Mouse (Mus musculus): ENCODE results near the gene Sox12.
A peak's percentile ranks its signal among the peaks of the same experiment; 100 is the strongest.
"Not testable (repeated sequence)": the region's sequence is repeated elsewhere in the genome, so short reads cannot be mapped to it uniquely, and the experiment has no call there.

Sox12 gene

DNA sequence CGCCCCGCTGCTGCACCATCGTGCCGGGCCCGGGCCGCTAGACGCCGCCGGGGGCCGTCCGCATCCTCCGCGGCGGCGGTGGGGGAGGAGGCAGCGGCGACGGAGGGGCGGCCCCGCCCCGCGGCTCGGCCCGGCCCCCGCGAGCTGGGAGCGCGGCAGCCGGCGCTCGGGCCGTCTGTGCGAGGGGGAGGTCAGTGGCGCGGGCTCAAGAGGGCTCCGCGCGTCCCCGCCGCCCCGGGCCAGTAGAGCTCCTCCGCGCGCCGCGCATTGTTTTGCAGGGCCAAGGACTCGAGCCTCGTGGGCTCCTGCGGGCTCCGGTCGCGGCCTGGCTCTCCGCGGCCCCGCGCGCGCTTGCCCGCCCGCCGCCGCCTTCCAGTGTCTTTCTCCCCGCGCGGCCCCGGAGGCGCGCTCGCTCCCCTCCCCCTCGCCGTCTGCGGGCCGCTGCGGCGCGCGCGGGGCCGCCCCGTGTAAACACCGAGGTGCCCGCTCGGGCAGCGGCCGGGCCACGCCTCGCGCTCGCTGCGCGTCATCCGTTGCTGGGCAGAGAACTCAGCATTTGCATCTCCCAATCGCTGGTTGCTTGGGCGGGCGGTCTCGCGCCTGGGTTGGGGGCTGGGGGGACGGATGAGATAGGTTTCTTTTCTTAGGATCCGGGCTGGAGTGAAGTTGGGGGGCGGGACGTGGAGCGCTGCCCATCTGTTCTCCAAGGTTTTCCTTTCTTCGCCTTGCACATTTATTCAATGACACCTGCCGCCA is at the start of gene Sox12:
Gene Sox12 (minus strand): TSS at position 384 of the 756 bp plus-strand sequence.
- peak; percentile 98 for DNase-seq (ENCODE audit: low spot score)

DNA sequence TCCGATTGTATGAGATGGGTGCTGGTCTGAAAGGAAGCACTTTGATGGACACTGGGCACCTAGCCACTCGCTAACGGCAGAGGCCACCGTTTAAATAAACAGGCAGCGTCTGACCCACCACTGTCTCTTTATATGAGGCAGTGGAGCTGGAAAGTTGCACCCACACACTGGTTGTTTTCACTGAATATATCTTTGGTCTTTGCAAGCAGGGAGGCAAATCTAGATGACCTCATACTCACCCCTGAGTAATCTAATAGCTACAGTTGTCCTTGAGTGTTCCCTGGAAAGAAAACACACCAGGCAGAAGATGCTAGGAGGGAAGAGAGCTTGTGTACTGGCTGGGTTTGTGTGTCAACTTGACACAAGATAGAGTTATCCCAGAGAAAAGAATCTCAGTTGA is 49.6 kb upstream of the Sox12 start:
- DNase-seq (ENCODE audit: low spot score): no peak

DNA sequence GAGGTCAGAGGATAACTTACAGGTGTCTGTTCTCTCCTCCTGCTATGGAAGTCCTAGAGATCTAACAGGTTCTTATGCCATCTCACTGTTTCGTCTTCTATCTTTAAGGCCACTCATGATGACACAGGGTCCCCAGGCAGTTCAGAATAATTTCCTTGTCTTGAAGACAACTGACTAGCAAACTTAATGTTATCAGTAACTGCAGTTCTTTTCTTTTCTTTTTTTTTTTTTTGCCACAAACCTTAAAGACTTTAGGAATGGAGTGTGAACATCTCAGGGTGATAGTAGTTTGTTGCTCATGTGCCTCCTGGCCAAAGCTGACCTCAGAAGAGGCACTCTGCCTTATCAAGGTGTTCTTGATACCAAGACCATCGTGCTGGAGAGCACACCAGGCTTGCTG is 48.8 kb upstream of the Sox12 start:
- DNase-seq (ENCODE audit: low spot score): no peak

- no peak for DNase-seq (ENCODE audit: low spot score)
Observed at GRCm38 (mm10) chr2:152443281-152443680, 45.4 kb upstream of the Sox12 start.

GRCm38 (mm10) chr2:152442322-152442721 is 44.5 kb upstream of the Sox12 start:
- no peak for DNase-seq (ENCODE audit: low spot score)

DNA sequence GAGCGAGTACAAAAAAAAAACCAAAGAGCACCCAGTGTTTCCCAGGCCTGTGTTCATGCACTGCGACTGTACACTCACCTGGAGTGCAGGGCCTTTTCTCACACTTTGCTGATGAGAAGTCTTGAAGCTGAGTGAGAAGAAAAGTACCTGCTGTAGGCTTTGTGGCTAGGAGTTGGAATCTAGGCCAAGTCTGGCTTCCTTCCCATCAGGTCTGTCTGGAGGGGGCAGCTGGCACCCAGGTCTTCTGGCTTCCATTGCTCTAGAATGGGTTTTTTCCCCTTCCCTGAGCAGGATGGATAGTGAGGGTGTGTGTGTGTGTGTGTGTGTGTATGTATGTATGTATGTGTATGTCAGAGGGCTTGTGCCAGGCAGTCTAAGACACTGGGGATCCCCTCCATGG is 42.0 kb upstream of the Sox12 start:
- DNase-seq (ENCODE audit: low spot score): no peak

- DNase-seq (ENCODE audit: low spot score): peak; percentile 73
Observed at GRCm38 (mm10) chr2:152438963-152439362, 41.1 kb upstream of the Sox12 start.

- DNase-seq (ENCODE audit: low spot score): peak; percentile 91
Observed at GRCm38 (mm10) chr2:152436983-152437860, 39.4 kb upstream of the Sox12 start.

DNA sequence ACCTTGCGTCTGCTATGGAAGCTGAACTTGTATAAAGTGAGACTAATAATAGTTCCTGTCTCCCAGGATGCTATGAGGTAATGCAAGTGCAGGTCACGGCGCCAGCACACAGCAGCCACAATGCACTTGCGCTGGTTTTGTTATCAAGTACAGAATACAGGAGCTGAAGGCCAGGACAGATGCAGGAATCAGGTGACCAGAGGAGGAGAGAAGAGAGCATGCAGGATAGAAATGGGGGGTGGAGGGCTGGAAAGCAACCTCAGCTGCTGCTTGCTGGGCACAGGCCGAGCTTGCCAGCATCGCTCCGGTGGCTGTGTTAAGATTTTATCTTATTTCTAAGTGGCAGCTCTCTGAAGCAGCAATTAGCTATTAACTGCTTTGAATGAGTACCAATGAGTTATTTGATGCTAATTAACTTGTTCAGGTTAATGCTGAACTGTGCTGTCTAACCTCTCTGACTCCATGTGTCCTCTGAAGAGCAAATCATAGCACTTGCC is 38.6 kb upstream of the Sox12 start:
- DNase-seq (ENCODE audit: low spot score): peak; percentile 59

DNA sequence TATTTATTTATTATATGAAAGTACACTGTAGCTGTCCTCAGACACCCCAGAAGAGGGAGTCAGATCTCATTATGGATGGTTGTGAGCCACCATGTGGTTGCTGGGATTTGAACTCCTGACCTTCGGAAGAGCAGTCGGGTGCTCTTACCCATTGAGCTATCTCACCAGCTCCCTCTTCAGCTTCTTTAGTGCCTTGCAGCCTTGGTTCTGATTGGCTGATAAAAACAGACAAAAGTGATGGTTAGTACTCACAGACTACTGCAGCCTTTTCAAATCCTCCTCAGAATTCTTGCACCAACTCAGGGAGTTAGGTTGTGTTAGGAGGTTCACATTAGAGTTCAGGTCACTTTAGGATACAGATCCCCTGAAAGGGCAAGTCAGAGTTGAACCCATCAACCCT is 30.6 kb upstream of the Sox12 start:
- not testable (repeated sequence) for DNase-seq (ENCODE audit: low spot score)

DNA sequence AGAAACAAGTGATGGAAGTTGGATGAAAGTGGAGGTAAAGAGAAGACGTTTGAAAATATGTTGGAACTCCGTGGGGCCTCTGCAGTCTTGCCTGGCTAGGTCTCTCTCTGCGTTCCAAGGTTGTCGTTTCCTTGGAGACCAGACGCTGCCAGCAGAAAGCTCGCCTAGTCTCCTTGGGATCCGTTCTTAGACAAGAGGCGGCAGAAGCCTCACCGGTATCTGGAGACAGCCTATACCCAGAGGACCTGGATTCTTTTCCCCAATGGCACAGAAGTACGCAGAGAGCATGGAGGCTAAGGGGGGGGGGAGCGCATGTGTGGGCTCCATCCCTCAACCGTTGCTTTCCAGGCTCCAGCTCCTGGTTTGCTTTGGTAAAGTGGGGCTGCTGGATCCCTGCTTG is 29.6 kb upstream of the Sox12 start:
- peak; percentile 39 for DNase-seq (ENCODE audit: low spot score)

DNA sequence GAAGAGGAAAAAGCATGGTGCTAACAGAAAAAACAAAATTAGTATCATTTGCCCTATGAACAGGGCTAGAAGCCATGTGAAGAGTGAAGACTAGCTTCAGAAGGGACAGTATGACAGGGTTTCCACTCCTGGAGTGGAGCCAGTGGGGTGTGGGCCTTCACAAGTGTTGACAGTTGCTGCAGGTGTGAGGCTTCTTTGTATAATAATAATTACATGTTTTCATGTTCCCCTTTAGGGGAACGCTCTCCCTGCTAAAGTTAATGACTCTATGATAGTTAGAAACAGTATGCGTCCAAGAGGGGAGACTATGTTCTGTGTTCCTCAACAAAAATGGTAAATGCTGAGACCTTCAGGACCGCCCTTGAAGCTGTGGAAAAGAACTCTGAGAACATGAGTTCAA is 17.9 kb upstream of the Sox12 start:
- no peak for DNase-seq (ENCODE audit: low spot score)

DNA sequence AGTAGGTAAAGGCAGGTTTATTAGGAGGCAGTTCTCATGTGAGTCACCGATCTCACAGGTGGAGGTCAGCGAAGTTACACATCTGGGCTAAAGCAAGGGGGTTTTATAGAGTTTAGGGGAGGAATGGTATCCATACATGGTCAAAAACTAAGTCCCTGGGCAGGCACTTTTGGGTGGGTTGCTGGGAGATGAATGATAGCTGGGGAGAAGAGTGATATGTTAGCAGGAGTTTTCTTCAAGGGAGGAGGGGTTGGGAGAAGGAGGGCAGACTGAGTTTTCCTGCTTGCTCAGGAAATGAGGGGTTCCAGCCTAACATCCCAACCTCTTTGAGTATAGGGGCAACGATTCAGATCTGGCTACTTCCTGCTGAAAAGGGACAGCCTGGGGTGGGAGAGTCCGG is 17.4 kb upstream of the Sox12 start, which contains the start of gene 6820408C15Rik:
Gene 6820408C15Rik (plus strand): TSS at position 301 of the 400 bp plus-strand sequence.
- DNase-seq (ENCODE audit: low spot score): no peak

DNA sequence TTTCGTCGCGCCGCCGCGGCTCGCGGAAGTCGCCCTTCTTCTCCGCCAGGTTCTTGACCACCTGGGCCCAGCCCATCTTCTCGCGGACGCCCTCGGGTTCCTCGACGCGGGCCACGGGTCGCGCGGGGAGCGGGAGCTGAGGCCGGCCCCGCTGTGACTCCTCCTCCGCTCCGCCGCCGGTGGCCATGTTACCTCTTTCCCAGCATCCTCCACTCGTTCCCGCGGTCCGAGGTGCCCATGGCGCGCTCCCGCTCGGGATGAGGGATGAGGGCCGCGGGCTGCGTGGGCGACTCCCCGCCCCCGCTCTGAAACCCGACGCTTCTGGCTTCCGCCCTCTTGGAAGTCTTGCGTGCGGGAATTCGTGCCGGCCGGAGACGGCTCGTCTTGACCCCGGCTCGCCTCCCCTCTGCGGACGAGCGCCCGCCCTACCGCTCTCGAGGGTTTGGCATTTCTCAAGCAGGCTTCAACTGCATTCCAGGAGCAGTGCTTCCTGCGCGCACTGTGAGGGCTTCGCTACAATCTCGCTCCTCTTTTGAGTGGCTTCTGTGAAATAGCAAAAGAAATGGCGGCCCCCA is 16.8 kb upstream of the Sox12 start, which contains the start of gene Zcchc3:
Gene Zcchc3 (minus strand): TSS at position 437 of the 575 bp plus-strand sequence.
- DNase-seq (ENCODE audit: low spot score): no peak

DNA sequence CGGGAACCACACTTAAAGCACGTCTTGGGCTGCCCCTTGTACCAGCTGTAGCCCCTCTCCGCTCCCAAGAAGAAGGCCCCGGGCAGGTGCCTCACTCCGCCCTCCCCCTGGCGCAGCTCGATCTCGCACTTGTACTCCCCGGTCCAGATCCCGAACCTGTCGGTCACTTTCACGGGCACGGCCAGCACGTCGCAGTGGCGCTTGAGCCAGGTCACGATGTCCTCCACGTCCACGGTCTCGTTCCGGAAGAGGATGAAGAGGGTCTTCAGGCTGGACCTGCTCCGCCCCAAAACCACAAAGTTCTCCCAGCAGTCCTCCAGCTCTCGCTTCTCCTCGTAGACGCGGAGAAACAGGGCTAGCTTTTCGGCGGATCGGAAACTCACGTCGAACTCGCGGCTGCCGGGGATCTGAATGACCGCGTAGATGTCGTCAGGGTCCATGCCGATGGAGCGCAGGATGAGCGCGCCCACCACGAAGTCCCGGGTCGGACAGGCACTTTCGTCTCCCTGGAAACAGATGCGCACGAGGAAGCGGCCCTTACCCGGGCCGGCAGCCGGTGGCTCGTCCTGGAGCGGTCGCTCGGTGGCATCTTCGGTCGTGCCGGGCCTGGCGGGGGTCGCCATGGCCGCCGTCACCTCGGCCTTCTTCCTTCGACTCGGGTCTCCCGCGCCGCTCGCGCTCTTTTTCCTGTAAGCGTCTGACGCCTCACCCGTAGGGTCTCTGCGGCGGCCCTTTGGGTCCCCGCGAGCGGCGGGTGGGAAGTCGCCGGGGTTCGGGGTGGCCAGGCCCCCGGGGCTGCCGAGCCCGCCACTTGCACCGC is 16.1 kb upstream of the Sox12 start:
- no peak for DNase-seq (ENCODE audit: low spot score)

DNA sequence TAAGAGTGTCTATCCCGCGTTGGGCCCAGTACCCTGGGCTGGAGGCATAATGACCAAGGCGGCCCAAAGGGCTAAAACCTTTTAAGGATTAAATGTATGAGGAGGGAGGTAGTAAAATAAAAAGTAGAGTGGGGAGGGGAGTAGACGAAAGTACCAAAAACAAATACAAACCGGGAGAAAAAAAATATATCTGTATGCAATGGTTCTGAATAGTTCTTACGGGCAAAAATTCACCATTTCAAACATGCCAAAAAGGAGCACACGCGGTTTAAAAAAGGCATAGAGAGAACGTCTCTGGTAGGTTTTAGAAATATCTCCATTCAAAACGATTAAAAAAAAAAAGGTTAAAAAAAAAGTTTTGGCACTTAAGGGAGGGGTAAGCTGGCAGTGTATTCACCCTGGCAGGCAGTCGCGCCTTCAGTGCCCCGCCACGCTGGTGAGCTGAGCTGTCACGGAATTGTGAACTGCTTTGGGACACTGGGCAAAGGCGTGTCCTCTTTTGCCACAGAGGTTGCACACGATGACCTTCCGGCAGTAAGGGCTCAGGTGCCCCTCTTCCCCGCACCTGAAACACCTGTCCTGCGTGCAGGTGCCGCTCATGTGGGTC is 15.4 kb upstream of the Sox12 start:
- DNase-seq (ENCODE audit: low spot score): no peak

DNA sequence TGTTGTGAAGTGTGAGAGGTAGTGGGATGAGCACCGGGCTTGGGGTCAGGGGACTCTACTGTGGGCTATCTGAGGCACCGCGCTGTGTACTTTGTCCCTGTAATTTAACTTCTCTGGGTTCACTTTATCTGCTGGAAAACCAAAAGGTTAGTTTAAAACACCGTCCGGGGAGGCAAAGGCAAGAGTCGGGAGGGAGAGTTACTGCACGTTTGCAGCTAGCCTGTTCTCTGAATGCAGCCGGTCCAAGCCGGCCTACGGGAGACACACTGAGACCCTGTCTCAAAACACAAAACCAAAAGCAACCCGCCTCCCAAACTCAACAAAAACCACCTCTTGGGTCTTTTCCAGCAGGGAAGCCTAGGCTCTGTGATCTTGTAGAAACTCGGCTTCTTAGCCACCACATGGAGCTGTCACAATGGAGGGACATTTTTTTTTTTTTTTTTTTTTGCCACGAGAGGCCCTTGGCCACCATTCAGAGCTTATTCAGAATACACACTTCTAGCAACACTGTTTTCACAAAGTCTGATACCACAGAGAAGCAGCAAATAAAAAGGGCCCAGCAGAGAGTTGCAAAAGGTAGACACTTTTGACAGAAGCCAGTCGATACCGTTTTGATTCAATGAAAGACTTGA is 14.8 kb upstream of the Sox12 start:
- no peak for DNase-seq (ENCODE audit: low spot score)

DNA sequence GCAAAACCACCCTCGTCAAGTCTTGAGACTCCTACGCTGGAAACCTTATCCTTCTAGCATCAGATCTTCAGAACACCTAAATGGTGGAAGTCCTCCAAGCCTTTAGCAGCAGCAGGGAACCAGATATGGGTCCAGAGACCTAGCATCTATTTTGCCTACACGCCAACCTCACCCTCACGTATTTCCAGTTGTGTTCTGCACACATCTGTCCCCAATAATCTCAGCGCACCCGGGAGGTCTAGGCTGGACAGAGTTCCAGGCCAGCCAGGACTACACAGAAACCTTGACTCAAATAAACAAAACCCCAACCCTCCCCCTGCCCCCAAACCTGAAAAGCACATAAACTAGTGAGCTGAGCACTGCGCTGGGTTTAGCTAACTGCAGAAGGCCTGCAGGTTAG is 13.6 kb upstream of the Sox12 start:
- no peak for DNase-seq (ENCODE audit: low spot score)

- peak; percentile 91 for DNase-seq (ENCODE audit: low spot score)
Observed at GRCm38 (mm10) chr2:152410971-152411371, 13.1 kb upstream of the Sox12 start.

DNA sequence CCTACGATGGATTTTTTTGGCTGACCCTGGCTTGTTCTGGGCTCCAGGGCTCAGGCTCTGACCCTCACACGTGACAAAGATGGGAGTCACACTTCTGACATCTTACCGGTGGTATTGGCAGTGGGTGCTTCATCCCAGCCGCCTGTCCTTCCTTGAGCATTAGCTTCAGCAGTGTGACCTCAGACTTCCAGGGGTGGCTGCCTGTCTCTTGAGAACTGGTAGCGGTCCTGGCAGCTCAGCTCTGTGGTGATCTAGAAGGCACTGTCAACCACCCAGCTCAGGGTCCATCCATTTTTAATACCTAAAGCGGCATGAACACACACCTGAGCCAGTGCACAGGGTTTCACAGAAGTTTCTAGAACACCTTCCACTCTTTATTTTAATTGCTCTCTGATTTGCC is 11.9 kb upstream of the Sox12 start:
- DNase-seq (ENCODE audit: low spot score): no peak

DNA sequence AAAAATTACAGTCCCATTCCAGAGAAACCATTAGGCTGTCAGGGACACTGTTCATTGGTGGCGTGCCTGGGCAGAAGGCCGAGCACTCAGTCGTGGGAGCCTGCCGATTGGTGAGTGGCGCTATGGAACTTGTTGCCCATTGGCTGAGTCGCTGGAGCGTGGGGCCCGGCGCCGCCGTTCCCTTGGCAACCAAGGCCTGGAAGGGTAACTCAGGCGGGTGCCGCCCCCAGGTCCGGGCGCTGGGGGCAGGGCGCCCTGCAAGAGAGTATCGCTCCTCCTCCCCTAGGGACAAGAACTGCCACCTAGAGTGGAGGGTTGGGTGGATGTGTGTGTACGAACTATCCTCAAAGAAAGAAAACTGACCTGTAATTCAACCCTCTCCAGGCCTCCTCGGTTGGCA is 8.3 kb upstream of the Sox12 start:
- peak; percentile 97 for DNase-seq (ENCODE audit: low spot score)

All from MN1 (cell line).